Mouse (Mus musculus): Measurements from ENCODE around the gene Tm4sf19.
A peak's percentile ranks its signal among the peaks of the same experiment; 100 is the strongest.

The Tm4sf19 gene

DNA sequence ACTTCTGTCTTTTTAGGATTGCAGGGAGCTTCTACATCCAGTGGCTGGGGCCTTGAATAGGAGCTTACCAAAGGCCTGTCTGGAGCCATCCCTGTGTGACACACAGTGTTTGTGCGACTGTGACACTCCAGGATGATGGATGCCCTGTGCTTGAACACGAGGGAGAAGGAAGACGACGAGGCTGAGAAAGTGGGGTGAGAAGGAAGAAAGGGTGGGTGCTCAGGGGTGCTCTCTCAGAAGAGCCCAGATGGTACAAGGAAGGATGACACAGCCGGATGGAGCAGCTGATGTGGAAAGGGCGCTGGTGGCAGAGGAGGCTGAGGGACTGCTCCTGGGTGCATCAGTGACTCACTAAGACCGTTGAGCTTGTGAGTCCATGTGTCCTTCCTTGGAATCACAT lies at the start of gene Tm4sf19:
Gene Tm4sf19 (plus strand): TSS at position 240 of the 400 bp plus-strand sequence.
- no peak for TF ChIP-seq GATA4 (IDR thresholded peaks at IDR 0.05; ENCODE audit: insufficient replicate concordance, low read length)

- no peak for TF ChIP-seq GATA4 (IDR thresholded peaks at IDR 0.05; ENCODE audit: insufficient replicate concordance, low read length)
Observed at GRCm38 (mm10) chr16:32350776-32351175, 49.5 kb upstream of the Tm4sf19 start.

- no peak for TF ChIP-seq GATA4 (IDR thresholded peaks at IDR 0.05; ENCODE audit: insufficient replicate concordance, low read length)
Observed at GRCm38 (mm10) chr16:32363530-32363929, 36.8 kb upstream of the Tm4sf19 start.

DNA sequence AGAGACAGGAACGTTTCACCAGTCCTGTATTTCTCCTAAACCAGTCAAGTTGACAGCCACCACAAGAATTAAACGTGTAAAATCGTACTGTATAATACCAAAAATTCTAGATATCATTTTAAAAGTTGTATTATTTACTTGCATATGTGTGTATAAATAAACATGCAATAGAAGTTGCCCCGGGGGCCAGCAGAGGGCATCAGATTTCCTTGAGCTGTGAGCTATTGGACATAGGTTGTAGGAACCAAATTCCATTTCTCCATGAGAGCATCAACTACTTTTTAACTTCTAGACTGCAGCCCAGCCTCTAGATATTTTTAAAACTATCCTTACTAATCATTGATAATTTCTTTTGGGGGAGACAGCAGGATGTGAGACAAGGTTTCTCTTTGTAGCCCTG lies 29.0 kb upstream of the Tm4sf19 start:
- TF ChIP-seq GATA4 (IDR thresholded peaks at IDR 0.05; ENCODE audit: insufficient replicate concordance, low read length), result no peak

DNA sequence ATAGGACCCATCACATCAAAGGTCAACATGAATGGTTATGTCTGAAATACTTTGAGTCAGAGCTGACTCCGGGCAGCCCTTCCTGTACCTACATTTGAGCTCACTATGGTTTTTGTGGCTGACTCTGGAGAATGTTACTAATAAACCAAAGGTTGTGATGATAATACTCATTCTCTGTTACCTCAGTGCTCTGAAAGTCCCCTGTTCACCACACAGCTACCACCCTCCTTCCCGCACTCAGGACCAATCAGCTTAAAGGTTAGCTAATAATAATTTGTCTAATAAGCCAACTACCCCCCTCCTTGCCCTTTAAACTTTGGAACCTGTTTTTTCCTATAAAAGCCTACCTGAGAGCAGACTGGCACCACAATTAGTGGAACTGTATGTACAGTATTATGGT lies 20.7 kb upstream of the Tm4sf19 start:
- TF ChIP-seq GATA4 (IDR thresholded peaks at IDR 0.05; ENCODE audit: insufficient replicate concordance, low read length), result no peak

- no peak for TF ChIP-seq GATA4 (IDR thresholded peaks at IDR 0.05; ENCODE audit: insufficient replicate concordance, low read length)
Observed at GRCm38 (mm10) chr16:32382901-32383300, 17.4 kb upstream of the Tm4sf19 start.

DNA sequence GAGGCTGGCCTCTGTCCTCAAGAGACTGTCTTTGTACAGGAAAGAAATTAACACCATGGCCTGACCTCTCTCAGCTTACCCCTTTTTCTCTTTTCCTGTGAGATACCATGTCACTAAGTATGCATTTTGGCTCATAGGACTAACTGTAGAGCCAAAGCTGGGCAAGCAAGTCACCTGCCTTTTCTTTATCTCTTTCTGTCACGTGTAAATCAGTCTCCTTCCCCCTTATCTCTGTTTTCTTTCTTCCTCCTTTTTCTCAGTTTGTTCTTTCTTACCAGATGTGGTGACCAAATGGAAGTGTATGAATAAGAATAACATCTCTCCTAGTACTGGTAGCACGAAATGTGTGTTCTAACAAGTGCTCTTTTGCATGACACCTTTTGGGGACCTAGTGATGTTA lies 15.4 kb upstream of the Tm4sf19 start:
- peak; percentile 25; the same call in 1 of the 2 replicates for TF ChIP-seq GATA4 (IDR thresholded peaks at IDR 0.05; ENCODE audit: insufficient replicate concordance, low read length)

DNA sequence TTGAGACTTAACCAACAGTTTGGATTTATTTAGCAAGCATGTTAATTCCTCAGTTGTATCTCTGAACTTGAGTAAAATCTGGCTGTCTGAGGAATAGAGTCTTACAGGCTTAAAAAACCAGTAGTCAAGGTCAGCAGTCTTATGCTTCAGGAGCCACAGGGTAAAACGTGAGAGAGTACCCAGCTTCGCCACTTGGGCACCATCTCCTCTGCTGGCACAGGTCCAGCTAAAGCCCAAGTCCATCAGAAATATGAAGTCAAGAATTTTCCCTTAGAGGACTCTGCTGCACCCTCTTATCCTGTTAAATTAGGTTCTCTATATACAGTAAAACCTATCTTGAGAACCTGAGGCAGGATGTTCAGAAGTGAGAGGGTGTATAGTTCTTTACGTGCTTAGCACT lies 13.5 kb upstream of the Tm4sf19 start:
- no peak for TF ChIP-seq GATA4 (IDR thresholded peaks at IDR 0.05; ENCODE audit: insufficient replicate concordance, low read length)

DNA sequence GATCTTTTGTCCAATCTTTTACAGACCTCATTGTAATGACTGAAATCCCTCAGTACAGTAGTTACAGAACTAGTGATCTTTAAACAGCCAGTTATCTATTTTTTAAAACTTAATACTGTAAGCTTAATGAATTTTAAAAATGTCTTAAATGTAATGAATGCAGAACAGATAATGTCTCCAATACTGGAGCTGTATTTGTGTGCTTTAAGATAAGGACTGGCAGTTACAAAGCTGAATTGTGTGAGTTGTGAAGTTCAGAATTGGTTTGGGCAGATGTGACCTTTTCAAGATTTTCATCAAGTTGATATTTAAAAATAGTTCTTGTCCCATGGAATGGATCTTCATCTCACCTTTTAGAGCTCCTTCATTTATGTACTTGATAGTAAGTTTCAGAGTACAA lies 11.3 kb upstream of the Tm4sf19 start:
- no peak for TF ChIP-seq GATA4 (IDR thresholded peaks at IDR 0.05; ENCODE audit: insufficient replicate concordance, low read length)

- TF ChIP-seq GATA4 (IDR thresholded peaks at IDR 0.05; ENCODE audit: insufficient replicate concordance, low read length), result no peak
Observed at GRCm38 (mm10) chr16:32389841-32390240, 10.5 kb upstream of the Tm4sf19 start.

DNA sequence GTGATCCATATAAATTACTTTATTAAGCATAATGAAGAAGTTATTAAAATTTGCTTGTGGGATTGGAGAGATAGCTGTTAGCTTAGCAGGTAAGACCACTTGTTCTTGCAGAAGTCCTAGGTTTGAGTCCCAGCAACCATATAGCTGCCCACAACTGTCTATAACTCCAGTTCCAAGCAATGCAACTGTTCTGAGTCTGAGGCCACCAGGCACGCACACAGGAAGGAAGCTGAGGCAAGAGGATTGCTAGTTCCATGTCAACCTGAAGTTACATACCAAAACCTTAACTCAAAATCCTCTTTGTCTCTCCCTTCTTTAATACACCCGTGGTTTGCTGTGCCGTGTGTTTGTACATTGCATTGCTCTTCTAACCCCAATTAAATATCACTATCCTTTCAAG lies 9.4 kb upstream of the Tm4sf19 start:
- TF ChIP-seq GATA4 (IDR thresholded peaks at IDR 0.05; ENCODE audit: insufficient replicate concordance, low read length), result no peak

DNA sequence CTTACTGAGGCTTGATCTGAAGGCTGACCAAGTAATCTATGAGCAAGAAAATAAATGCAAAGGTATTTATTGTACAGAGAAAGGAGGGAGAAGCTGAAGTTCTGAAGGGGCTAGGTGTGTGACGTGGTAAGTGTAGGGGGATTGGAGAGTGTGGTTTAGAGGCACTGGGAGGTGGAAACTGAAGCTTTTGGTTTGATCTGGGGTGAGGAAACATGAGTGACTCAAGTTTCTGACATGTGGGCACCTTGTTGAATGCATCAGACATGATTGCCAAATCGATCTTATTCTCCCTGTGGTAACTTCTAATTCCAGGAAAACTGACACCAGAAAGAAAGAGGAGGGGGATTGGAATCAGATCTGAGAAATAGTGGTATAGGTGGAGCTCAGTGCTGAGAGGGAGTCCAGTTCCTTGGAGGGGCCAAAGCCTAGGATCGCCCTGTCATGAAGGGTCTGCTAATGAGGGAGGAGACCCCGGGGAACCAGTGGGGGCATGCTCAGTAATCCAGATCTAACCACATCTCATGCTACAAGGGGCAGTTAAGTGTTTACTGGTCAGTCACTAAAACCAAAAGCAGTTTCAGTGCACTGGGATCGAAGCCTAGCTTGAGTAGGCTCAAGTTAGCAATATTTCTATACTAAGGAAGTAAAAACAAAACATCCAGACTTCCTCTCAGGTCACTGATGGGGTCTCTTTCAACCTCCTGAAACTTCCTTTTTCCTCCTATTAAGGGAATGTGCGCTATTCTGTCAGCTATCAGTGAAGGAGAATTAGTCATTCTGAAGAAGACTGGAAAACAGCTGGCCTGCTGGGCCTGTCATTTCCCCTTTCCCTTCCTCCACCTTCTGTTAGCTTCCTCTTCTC lies 4.4 kb upstream of the Tm4sf19 start:
- TF ChIP-seq GATA4 (IDR thresholded peaks at IDR 0.05; ENCODE audit: insufficient replicate concordance, low read length), result no peak

DNA sequence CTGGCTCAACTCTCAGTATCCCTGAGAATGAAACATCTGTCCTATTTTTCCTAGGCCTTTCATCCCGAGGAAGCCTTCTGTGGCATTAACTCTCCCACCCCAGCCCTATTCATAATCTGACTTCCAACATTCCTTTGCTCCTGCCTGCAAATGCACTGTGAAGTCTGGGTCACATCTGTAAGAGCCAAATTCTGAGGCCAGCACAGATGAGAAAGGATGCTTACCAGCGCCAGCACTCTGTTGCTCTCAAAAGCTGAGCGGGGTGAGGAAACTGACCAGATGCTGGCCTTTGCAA lies 3.8 kb upstream of the Tm4sf19 start:
- no peak for TF ChIP-seq GATA4 (IDR thresholded peaks at IDR 0.05; ENCODE audit: insufficient replicate concordance, low read length)

- no peak for TF ChIP-seq GATA4 (IDR thresholded peaks at IDR 0.05; ENCODE audit: insufficient replicate concordance, low read length)
Observed at GRCm38 (mm10) chr16:32398206-32398605, 2.1 kb upstream of the Tm4sf19 start.

- no peak for TF ChIP-seq GATA4 (IDR thresholded peaks at IDR 0.05; ENCODE audit: insufficient replicate concordance, low read length)
Observed at GRCm38 (mm10) chr16:32401335-32401965, 1.1 kb downstream of the Tm4sf19 start.

DNA sequence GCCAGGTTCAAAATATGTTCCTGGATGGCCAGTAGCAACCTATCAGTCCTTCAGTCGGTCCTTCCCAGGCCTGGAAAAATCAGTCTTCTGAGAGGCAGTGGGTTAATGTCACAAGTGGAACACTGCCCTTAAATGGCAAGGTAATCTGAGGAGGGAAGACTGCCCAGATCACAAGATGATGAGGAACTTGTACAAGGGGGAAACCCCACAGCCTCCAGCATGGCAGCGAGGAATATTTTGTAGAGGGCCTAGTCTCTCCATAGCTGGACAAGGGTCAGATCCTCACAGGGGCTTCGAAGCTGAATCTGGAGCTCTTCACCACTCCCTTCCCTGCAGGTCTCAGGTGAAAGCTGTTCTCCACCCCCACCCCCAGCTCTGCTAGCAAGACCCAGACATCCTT lies 2.5 kb downstream of the Tm4sf19 start:
- TF ChIP-seq GATA4 (IDR thresholded peaks at IDR 0.05; ENCODE audit: insufficient replicate concordance, low read length), result no peak

DNA sequence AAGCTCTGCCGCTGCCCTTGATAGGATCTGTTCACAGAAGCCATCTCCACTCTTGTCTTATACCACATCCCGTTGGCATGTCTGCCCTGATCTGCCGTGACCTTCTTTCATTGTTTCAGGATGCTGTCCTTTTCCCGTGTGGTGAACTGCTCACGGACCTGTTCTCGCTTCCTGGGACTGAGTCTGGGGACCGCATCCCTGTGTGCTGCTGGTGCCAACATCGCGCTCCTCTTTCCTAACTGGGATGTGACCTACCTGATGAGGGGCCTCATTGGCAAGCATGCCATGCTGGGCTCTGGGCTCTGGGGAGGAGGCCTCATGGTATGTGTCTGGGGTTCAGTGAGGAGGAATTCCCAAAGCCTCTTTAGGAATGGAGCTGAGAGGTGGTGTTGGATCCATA lies 5.4 kb downstream of the Tm4sf19 start:
- TF ChIP-seq GATA4 (IDR thresholded peaks at IDR 0.05; ENCODE audit: insufficient replicate concordance, low read length), result no peak
